Mouse (Mus musculus) G1E (cell line): ENCODE measurements at regions not wholly inside any gene's neighbourhood (a gene's known extent, or its start where the extent isn't known, plus 50 kb on each side); places are given as distances from the start of the nearest gene placed in this dataset.

Experiments
- ATAC-seq: 2 replicates; pipeline ENCODE4 v1.8.0; 2016; ENCODE audit warnings: mild to moderate bottlenecking; ENCODE audit not compliant: insufficient number of reproducible peaks, poor library complexity, low FRiP score, severe bottlenecking; ENCODE audit errors: extremely low read depth
- DNase-seq: peaks from one replicate; pipeline ENCODE4 v3.0.0; 2012; ENCODE audit warnings: low spot score
- H3K27me3 ChIP-seq: 2 replicates; pipeline ENCODE4 v1.6.1; 2012; ENCODE audit warnings: mild to moderate bottlenecking, low read length, inconsistent platforms; ENCODE audit not compliant: insufficient read depth
- H3K36me3 ChIP-seq: replicated peaks from 2 replicates; pipeline ENCODE3; 2012; ENCODE audit warnings: mild to moderate bottlenecking, inconsistent platforms
- H3K4me1 ChIP-seq: 2 replicates; pipeline ENCODE4 v1.6.1; 2012; ENCODE audit warnings: low read depth, low read length, inconsistent platforms, mixed read lengths; ENCODE audit not compliant: insufficient read depth
- H3K4me3 ChIP-seq: 2 replicates; pipeline ENCODE4 v1.5.1; 2012; ENCODE audit warnings: low read depth, mild to moderate bottlenecking, inconsistent platforms, low read length, moderate library complexity, mixed read lengths
- H3K9me3 ChIP-seq: replicated peaks from 2 replicates; pipeline ENCODE4 v1.6.1; 2012; ENCODE audit warnings: inconsistent platforms
- CTCF ChIP-seq: IDR thresholded peaks from 2 replicates; pipeline ENCODE4 v1.5.1; 2012; ENCODE audit warnings: low read depth, low read length, inconsistent platforms, mixed read lengths
- GATA1 ChIP-seq: IDR thresholded peaks from 2 replicates; pipeline ENCODE4 v1.6.1; 2012; ENCODE audit warnings: borderline replicate concordance, low read length, inconsistent platforms, mixed read lengths
- GATA2 ChIP-seq: IDR thresholded peaks from 2 replicates; pipeline ENCODE4 v1.6.1; 2012; ENCODE audit warnings: low read depth, low read length, inconsistent platforms, borderline replicate concordance
- POLR2AphosphoS5 ChIP-seq: IDR thresholded peaks from 2 replicates; pipeline ENCODE4 v1.6.1; 2012; ENCODE audit warnings: low read depth, low read length, inconsistent platforms; ENCODE audit not compliant: insufficient replicate concordance
- TAL1 ChIP-seq: conservative IDR thresholded peaks from 2 replicates; pipeline ENCODE4 v1.6.1; 2012; ENCODE audit warnings: low read depth, low read length, inconsistent platforms, mixed read lengths

DNA sequence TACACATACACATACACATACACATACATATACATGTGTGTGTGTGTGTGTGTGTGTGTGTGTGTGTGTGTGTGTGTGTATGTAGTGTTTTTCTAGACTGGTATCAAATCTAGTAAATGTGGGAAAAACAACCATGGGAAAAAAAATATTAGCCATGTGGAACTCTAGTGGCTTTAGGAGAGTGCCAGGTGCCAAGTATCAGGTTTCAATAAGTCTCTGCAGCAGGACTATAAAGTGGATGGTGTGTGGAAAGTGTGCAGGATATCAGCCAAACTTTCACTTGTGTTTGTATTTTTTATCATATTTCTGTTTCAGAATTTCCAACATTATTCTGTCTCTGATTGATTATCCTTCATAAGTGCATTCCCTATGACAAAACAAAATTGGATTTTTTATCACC, 653.3 kb upstream of the Fam98a start:
- TF ChIP-seq POLR2AphosphoS5 (no peak), CTCF (no peak), GATA1 (no peak), TAL1 (no peak), GATA2 (no peak)
- ATAC-seq (no peak), DNase-seq (no peak)
- Histone ChIP-seq H3K4me1 (no peaks in the 10 kb centered on the region), H3K4me3 (no peak overlapping the region), H3K36me3 (no peaks in the 10 kb centered on the region), H3K9me3 (no peaks in the 10 kb centered on the region), H3K27me3 (no peaks in the 10 kb centered on the region)

GRCm38 (mm10) chr17:76184813-76185212, 633.1 kb upstream of the Fam98a start:
- Histone ChIP-seq H3K36me3 (no peaks in the 10 kb centered on the region), H3K4me3 (no peak overlapping the region), H3K27me3 (no peaks in the 10 kb centered on the region), H3K9me3 (no peaks in the 10 kb centered on the region; the same call in 1 of the 2 replicates), H3K4me1 (no peaks in the 10 kb centered on the region)
- DNase-seq (no peak), ATAC-seq (no peak)
- TF ChIP-seq TAL1 (no peak), GATA1 (no peak), CTCF (no peak), GATA2 (no peak), POLR2AphosphoS5 (no peak)

DNA sequence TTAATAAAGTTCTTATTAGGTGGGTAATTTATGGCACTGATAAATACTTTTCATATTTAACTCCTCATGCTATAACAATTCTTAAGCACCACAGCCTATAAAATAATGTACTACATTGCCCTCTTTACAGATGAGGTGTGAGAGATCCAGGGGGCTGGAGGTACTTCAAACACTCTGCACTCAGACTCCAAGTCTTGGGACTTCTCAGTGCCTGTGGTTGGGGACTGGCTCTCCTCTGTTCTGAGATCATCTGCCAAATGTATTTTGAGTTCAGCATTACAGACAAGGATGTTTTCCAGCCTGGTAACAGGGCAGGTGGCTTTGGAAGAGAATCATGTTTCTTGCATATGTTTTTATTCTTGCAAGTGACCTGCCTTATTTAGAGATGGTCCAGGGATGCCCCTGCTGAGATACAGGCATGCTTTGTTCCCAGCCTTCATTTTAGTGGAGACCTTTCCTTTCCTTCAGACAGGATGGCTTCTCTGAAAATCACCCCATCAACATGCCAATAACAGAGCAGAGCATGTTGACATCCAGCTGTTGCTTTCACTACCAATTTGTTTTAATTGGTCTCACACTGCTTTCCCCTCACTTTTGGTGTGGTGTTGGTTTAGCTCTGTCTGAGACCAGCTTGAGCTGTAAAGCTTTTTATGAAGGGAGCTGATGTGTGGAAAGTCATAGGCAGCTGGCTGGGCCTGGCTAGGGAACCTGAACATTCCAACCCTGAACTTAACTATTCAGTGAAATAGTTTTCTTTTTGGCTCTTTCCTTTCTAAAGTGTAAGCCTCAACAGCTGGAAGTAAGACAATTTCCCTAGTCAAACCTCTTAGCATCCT, 585.1 kb upstream of the Fam98a start:
- no peak for ATAC-seq
- Histone ChIP-seq H3K27me3 (no peaks in the 10 kb centered on the region), H3K36me3 (no peaks in the 10 kb centered on the region), H3K4me3 (no peak overlapping the region), H3K4me1 (no peaks in the 10 kb centered on the region), H3K9me3 (peaks cover 11% of the 10 kb centered on the region)
- TF ChIP-seq POLR2AphosphoS5 (no peak), CTCF (no peak), GATA2 (no peak), GATA1 (no peak), TAL1 (no peak)
- no peak for DNase-seq

GRCm38 (mm10) chr17:76134030-76134429, 582.3 kb upstream of the Fam98a start:
- no peaks in the 10 kb centered on the region for H3K4me1 ChIP-seq
- H3K4me3 ChIP-seq = no peak overlapping the region
- DNase-seq (no peak), ATAC-seq (no peak)
- H3K36me3 ChIP-seq = no peaks in the 10 kb centered on the region
- H3K27me3 ChIP-seq = no peaks in the 10 kb centered on the region
- TF ChIP-seq CTCF (no peak), TAL1 (no peak), GATA1 (no peak), GATA2 (no peak), POLR2AphosphoS5 (no peak)
- peaks cover 11% of the 10 kb centered on the region for H3K9me3 ChIP-seq

DNA sequence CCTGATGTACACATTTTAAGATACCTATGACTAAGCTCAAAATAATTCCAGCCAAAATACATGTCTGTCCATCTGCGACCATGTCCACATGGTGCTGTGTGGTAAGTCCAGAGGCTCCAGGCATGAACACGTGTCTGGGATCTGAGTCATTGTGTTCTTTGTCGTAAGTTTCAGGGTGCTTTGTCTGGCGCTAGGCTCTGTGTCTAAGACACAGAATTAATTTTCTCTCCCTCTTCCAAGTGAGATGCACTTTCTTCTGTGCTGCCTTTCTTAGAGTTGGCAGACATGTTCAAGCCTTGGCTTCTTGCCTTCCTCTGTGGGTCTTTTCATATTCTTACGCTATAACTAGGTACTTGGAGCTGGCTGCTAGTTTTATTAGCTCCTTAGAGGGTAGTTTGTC, 573.5 kb upstream of the Fam98a start:
- no peak for ATAC-seq
- TF ChIP-seq CTCF (no peak), GATA1 (no peak), GATA2 (no peak), TAL1 (no peak), POLR2AphosphoS5 (no peak)
- H3K27me3 ChIP-seq = no peaks in the 10 kb centered on the region
- no peak for DNase-seq
- H3K4me3 ChIP-seq = no peak overlapping the region
- peaks cover 5% of the 10 kb centered on the region; the same call in 1 of the 2 replicates for H3K9me3 ChIP-seq
- no peaks in the 10 kb centered on the region for H3K36me3 ChIP-seq
- H3K4me1 ChIP-seq = no peaks in the 10 kb centered on the region

DNA sequence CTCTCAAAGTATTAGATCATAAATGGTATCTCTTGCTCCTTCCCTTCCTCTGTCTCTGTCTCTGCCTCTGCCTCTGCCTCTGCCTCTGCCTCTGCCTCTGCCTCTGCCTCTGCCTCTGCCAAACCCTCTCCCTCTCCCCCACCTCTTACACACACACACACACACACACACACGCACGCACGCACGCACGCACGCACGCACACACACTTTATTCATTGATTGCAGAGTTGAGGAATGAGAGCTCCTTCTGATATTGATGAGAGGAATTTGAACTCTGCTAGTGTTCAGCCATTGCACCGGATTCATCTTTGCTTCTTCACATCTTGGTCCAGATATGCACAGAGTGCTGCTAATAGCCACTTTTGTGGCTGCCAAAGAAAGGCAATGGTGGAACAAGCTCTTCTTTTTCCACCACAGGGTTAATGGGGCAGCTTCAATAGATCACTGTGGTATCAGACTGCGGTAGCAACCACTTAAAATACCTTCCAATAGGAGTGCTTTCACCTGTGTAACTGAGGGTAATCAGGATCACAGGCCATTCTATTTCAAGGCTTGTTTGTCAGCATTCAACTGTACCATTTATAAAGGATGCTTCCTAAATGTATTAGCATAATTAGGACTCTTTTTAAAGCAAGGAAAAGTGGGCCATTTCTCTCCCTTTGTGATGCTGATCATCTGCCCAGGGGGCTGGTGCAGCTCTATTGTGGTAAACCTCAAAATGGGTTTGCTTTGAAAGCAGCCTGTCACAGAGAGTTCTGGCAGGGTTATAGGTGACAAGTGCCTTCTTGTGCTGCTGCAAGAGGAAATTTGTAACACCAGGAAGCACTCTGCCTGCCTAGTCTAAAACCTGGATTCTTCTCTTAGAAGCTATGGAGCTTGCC, 559.8 kb upstream of the Fam98a start:
- no peak overlapping the region for H3K4me3 ChIP-seq
- no peaks in the 10 kb centered on the region for H3K4me1 ChIP-seq
- TF ChIP-seq GATA1 = no peak
- no peak for TF ChIP-seq POLR2AphosphoS5
- no peak for TF ChIP-seq CTCF
- TF ChIP-seq GATA2 = no peak
- no peak for TF ChIP-seq TAL1
- no peaks in the 10 kb centered on the region for H3K27me3 ChIP-seq
- DNase-seq (no peak), ATAC-seq (no peak)
- H3K36me3 ChIP-seq = no peaks in the 10 kb centered on the region
- 0 out of 2 replicates have a peak, but pooled peaks cover 8% of the 10 kb centered on the region for H3K9me3 ChIP-seq
